Mouse (Mus musculus) liver, embryonic 14.5 days (tissue): Measurements from ENCODE around the gene Anapc1.

Source experiments
- CTCF ChIP-seq: IDR thresholded peaks from 2 replicates; pipeline ENCODE4 v1.5.1; 2016; ENCODE audit warnings: antibody characterized with exemption, low read depth, control low read depth
- EP300 ChIP-seq: IDR thresholded peaks from 2 replicates; pipeline ENCODE4 v1.6.1; 2016; ENCODE audit warnings: antibody characterized with exemption, low read depth

DNA sequence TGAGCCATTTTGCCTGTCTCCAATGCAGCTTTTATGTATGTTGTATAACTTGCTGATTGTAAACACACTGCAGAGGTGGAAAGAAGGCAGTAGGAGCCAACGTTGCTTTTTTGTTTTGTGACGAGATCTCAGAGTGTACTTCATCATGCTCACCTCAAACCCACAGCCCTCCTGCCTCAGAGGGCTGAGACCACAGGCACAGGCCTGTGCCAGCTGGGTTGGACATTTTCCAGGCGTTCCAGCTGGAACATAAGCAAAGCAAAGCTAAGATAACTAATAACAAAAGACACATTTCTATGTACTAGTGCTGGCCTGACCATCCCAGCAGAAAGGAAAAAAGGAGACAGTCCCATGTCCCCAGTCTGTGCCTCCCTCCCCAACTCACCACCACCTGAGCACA is 47.9 kb upstream of the Anapc1 start:
- TF ChIP-seq CTCF (no peak), EP300 (no peak)
